Mouse (Mus musculus) embryo, embryonic 9.5 days (tissue): ENCODE results near the gene Adh4.
"Not testable (repeated sequence)": the region's sequence is repeated elsewhere in the genome, so short reads cannot be mapped to it uniquely, and the experiment has no call there.

Experiments
- DNase-seq: peaks from one replicate; pipeline ENCODE4 v3.0.0-alpha.2; 2017; ENCODE audit errors: extremely low spot score

Gene Adh4

GRCm38 (mm10) chr3:138443465-138443771, 28.2 kb downstream of the Adh4 start:
- DNase-seq, result no peak

GRCm38 (mm10) chr3:138448077-138448860, 33.0 kb downstream of the Adh4 start:
- no peak for DNase-seq

- no peak for DNase-seq
Observed at GRCm38 (mm10) chr3:138452169-138452568, 36.9 kb downstream of the Adh4 start.

- no peak for DNase-seq
Observed at GRCm38 (mm10) chr3:138454234-138454633, 39.0 kb downstream of the Adh4 start.

- no peak for DNase-seq
Observed at GRCm38 (mm10) chr3:138454711-138455435, 39.6 kb downstream of the Adh4 start.

DNA sequence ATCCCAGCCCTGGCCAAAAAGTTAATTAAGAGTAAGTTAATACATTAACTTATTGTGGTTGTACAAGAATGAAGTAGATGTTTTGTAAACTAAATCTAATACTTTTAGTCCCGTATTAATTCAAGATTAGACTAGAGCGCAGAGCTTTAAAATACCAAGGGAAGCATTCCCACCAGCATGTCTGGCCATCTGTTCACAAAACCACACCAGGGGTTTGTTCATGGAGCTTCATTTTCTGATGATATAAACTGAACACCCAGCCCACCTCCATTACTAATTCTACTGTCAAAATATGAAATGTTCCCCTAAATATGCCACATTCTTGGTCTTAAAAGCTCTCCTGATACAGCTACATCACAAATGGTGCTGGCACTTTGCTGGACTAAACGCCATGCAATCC, 43.2 kb downstream of the Adh4 start:
- no peak for DNase-seq

DNA sequence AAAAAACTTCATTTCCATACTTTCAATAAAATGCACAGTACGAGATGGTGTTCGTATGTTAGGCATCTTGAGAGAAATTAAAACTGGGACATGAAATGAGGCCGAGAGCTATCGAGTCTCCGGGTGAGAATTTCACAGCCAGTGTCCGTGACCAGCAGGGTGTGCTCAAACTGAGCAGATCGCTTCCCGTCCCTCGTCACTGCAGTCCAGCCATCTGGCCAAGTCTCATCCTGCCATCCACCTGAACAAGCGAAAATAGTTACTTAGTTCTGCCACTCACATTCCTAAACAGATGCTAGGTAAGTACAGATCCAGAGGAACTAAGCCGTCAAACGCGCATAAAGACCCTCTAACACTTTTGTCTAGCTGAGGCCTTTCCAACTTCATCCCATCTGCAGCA, 45.0 kb downstream of the Adh4 start:
- DNase-seq, result no peak

- no peak for DNase-seq
Observed at GRCm38 (mm10) chr3:138461832-138462231, 46.6 kb downstream of the Adh4 start.

DNA sequence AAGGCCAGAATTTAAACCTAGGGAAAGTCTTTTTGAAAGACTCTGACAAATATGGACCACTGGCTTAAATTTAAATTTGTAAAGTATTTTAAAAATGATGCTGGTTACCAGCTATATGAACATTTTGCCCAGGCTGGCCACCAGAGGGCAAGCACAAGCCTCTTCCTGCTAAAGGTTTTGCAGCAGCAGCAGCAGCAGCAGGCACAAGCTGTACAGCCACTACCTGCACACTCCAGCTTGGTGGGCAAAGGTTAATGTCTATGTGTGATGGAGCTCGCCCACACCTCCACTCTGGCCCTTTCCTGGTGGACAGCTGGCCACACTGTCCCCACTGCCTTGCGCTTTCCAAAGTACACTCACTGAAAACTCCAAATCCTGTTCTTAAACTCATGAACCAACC, 47.9 kb downstream of the Adh4 start:
- DNase-seq, result no peak

- DNase-seq, result no peak
Observed at GRCm38 (mm10) chr3:138463807-138464206, 48.5 kb downstream of the Adh4 start.

DNA sequence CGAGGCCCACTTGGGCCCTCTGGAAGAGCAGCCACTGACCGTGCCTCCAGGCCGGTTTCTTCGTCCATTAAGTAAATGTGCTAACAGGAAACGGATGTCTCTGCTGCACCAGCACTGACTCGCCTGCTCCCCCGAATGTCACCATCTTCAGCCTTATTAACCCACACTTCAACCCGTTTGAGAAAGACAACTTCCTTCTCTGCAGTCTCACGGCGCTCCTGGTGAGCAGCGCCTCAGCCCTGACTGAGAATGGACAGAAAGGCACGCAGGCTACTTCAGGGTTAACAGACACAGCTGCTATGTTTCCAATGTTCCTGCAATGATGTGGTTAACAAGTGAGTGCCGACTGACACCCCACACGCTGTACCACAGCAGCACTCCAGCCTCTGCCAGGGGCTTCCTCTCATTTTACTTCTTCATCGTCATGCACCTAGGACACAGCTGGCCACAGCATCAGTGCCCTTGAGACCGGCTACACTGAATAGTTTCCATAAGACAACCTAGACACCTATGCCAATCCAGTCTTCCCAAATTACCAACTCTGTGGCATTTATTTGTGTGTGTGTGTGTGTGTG, 49.4 kb downstream of the Adh4 start:
- DNase-seq, result no peak

- DNase-seq, result not testable (repeated sequence)
Observed at GRCm38 (mm10) chr3:138466656-138467055, 51.4 kb downstream of the Adh4 start.

DNA sequence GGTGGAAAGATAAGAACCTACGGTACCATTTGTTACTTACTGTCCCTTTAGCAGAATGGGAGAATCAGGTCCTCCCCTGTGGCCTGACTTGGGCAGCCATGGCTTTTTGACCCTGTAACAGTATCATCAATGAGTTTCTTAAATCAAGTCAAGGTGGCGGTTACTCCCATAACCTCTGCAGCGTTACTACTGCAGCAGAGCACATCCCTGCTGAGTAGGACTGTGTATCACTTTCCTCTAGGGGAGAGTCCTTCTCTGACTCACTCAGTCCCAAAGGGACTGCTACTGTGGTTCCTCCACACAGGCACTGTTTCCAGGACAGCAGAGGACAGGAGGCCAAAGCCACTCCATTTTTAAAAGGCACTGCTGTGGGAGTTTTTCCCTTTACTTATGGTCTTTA, 55.8 kb downstream of the Adh4 start:
- no peak for DNase-seq

DNA sequence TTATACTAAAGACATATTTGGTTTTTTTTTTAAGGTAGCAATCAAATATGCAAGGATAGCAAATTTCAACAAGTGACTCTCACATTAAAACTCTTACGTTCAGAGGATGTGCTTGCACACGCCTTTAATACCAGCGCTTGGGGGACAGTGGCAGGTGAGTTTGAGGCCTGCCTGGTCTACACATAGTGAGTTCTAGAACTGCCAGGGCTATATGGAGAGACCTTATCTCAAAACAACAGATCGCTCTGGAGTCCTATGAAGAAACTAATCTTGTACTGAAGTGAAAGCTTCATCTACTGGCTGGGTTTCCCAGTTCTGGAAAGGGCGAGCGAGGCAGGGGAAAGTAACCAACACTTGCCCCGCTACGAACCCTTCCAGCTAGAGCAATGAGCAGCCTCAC, 64.2 kb downstream of the Adh4 start:
- no peak for DNase-seq
